Mouse (Mus musculus) thymus, postnatal 4 days (tissue): ENCODE measurements around the gene 1700015F17Rik.
A peak's percentile ranks its signal among the peaks of the same experiment; 100 is the strongest.

Experiments used
- DNase-seq: peaks from one replicate; pipeline ENCODE4 v3.0.0; 2021

Gene 1700015F17Rik

GRCm38 (mm10) chr5:5479043-5479442, at the start of gene 1700015F17Rik:
Gene 1700015F17Rik (minus strand): TSS chr5:5479143.
- DNase-seq, result no peak

- no peak for DNase-seq
Observed at GRCm38 (mm10) chr5:5515411-5515810, 36.5 kb upstream of the 1700015F17Rik start.

DNA sequence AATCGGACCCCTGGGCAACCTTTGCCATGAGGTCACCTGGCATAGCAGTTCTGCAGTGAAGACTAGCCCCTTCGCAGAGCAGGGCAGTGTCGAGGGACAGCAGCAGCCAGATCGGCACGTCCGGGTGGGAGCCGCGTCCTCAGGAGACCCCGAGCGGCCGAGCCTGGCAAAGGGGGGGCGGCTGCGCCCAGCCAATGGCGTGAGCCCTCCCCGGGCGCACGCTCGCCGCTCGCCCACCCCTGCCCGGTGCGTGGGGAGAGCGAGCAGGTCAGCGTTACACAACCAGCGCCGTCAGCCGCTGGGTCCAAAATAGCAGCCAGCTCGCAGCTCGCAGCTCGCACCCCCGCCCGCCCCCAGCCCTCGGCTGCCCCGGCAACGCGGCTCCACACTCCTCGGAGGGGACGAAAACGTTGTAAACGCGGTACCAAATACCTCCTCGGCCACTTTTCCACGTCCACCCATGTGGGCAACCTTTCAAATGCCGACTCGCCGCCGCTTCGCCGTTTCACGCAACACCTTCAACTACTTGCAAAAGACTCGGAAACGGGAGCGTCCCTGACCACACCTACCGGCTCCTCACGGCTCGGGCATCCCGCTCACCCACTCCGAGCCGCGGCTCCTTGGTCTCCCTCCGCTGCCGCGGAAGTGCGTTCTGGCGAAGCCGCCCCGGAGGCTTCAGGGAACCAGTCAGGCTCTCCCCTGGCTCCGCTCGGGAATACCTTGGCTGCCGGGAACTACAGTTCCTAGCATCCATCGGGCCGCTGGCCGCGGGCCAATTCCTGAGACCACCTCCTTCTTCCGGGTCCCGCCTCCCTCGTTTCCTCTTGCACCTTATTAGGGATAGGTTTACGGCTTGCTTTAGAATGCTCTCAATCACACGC, 35.5 kb upstream of the 1700015F17Rik start, which contains the start of gene Cldn12:
Gene Cldn12 (minus strand): TSS at position 763 of the 881 bp plus-strand sequence.
- peak; percentile 66 for DNase-seq

DNA sequence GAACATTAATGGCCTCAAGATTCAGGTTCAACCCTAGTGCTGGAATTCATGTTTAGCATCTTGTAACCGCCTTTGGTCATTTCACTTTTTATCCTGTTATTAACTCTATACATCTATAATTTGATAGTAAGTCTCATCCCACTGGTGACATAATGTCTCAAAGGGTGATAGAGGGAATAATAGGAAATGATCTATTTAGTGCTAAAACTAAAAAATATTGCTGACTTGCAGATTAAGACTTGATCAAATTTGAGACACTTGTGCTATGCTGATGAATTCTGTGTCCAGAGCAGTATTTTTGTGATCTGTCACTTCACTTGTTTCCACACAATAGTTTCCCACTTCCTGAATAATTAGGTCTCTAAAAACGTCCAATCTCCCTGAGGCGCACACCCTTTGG, 32.5 kb upstream of the 1700015F17Rik start:
- DNase-seq, result no peak

GRCm38 (mm10) chr5:5510989-5511388, 32.0 kb upstream of the 1700015F17Rik start:
- DNase-seq, result no peak

DNA sequence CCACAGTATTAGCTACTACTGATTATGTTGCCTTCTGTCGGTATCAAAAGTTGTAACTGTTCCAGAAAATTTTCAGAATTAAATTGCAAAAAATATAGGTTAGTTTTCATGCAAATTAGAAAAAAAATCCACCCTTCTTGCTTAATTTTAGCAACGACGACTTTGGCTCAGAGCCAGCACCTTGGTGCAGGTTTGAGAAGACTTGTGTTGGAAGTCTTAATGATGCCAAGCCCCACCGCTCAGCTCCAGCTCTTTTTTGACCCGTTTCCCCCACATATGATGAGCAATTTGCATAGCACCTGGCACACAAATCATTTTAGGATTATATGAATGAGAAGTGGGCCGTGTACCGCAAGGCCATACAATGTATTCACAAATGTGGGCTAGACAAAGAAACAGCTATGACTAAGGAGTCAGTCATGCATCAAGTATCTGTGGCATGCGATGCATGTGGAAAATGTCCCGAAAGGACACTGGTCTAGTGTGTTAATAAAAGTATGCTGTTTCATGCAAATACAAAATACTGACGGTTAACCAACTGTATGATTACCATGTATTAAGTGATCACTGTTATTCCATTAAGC, 31.5 kb upstream of the 1700015F17Rik start:
- no peak for DNase-seq

DNA sequence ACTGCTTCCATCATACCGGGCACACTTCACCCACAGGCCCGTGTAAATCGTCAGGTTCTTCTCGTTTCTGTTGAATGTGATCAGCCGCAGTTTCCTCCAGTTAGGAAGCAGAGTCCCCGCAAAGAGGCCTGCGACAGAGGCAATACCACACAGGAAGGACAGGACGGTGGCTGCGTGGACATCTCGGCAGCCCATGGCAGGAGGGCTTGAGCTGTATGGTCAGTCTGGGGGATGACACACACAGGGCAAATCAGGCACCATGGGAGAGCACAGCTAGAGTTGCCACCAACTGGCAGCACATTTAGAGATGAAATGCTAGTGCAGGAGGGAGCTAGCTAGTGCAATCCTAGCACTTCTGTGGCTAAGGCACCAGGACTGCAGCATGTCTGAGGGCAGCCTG, 29.3 kb upstream of the 1700015F17Rik start:
- DNase-seq, result no peak

DNA sequence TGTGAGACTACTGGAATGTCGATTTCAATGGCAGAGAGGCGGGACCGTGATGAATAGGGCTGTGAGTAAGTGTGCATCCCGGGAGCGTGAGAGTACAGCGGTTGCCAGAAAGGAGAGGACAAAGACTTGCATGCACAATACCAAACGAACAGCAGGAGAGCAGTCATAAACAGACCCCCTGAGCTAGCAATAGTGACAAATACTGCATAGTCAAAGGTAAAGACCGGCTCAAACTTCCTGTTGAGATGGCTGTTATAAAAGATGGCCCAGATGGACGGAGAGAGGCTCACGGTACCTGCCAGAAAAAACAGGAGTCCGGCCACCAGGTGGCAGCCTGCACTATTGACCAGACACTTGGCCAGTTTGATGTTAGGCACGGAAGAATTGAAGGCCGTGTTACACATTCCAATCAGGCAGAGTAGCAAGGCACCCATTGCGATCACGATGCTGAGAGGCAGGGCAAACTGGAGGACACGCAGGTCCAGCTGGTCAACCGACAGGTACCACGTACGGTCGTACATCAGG, 28.8 kb upstream of the 1700015F17Rik start:
- peak; percentile 47 for DNase-seq

GRCm38 (mm10) chr5:5504456-5504855, 25.5 kb upstream of the 1700015F17Rik start:
- DNase-seq, result no peak

- DNase-seq, result no peak
Observed at GRCm38 (mm10) chr5:5503381-5503780, 24.4 kb upstream of the 1700015F17Rik start.

GRCm38 (mm10) chr5:5501583-5501982, 22.6 kb upstream of the 1700015F17Rik start:
- DNase-seq, result no peak

DNA sequence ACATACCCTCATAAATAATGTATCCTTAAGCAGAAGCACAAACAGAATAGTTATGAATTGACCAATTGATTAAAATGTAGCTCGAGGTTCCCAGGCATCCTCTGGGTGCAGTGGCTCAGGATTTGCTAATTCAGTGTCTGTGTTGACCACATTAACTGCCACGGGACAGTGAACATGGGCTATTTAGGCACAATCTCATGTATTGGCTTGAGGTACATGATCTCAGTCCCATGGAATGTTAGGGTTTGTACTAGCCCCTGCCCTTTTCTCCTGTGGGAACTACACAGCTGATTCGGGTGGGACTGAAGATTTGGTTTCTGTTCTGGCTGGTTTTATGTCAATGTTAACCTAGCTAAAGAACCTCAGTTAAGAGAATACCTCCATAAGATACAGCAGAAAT, 17.4 kb upstream of the 1700015F17Rik start:
- no peak for DNase-seq

GRCm38 (mm10) chr5:5495042-5495441, 16.1 kb upstream of the 1700015F17Rik start:
- DNase-seq, result no peak

DNA sequence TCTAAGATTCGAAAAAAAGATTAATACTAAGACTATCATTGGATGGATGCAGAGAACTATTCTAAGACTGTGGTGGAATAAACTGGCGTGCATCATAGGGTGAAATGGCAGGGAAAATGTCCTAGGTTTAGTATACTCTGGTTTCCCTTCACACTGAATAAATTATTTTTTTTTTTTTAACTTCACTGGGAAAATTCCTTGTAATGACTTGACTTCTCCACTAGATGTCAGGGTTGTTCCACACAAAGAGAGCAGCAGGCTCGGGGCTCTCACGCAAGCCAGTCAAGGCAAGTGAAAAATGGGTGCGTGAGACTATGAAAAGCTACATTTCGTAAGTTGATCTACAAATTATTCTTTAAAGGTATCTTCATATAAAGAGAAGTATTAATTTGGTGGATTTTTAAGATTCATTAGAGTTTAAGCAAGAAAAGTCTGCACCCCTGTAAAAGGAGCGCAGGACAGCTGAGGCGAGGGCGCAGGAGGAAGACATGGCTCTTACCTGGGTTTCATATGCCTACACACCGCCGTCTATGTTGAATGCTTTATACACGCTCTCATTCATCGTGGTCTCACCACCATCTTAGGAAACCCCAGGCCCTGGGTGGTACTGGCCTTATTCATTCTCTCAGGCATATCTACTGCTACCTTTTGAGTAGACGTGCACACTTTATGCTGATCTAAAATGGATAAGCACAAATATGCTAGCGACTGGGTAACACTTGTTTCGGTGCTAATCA, 15.5 kb upstream of the 1700015F17Rik start:
- DNase-seq, result peak; percentile 22

DNA sequence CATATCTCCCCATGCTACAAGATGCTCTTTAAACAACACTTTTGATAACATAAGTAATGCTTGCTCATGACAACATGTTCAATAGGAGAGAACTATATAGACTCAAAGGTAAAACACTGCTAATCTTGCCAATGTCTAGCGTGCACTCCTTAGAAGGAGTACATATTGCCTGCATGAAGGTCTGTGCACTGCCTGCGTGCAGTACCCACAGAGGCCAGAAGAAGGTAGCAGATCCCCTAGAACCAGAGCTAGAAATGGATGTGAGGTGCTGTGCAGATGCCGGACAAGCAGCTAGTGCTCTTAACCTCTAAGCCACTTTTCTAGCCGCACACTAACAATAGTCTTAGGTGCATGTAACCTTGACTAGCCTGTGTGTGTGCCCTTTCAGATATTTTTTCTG, 13.2 kb upstream of the 1700015F17Rik start:
- no peak for DNase-seq

DNA sequence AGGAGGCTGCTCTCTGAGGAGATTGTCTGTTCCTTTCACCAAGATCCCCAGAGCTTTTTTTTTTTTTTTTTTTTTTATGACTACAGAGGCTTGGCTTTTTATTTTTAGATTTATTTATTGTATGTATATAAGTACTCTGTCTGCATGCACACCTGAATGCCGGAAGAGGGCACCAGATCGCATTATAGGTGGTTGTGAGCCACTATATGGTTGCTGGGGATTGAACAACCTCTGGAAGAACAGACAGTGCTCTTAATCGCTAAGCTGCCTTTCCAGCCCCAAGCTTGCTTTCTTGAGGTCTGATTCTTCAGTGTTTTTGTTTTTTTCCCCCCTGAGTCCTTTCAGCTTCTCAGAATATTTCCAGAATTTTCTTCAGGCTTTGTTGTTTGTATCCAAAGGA, 7.1 kb upstream of the 1700015F17Rik start:
- DNase-seq, result no peak

DNA sequence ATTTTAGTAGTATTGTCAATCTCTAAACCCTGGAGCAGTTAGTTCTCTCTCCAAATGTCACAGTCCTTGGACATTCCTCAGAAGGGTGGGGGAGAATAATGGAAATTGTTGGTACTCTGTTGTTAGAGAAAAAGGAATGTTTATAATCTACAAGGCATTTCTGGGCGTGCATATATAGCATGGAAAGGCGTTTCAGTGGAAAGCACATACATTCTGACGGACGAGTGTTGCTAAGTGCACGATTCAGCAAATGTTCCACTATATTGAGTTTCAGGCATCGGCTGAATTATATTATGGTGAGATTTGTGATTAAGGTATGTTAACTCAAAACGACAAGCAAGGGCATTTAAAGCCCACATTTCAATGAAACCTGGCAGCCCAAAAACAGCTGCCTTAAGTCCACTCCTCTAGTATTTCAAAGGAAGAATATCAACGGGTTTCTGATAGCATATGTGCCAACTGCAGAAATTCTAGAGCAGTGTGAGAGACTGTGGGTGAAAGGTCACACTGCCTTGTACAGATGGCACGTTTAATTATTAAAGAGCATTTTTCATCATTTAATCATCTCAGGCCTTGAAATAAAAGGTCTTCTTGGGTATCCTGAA, 4.4 kb upstream of the 1700015F17Rik start:
- no peak for DNase-seq

DNA sequence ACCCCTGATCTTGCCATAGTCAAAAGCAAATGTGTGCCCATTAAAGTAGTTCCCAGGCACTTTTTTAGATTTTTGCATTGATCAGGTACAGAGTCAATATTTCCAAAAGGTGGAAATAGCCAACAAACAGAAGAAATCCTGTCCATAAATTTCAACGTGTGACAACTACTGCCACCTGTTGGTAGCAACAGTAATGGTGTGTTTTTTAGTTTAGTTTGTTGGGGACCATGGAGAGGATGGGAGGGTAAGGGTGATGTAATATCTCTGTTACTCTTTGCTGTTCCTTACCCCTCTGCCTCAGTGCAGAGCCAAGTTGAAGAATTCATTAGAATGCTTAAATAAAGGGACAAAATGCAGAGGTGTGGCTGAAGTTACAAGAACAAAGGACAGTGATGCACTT, 2.7 kb upstream of the 1700015F17Rik start:
- DNase-seq, result no peak

- no peak for DNase-seq
Observed at GRCm38 (mm10) chr5:5476133-5476532, 2.8 kb downstream of the 1700015F17Rik start.

- no peak for DNase-seq
Observed at GRCm38 (mm10) chr5:5465256-5465655, 13.7 kb downstream of the 1700015F17Rik start.

DNA sequence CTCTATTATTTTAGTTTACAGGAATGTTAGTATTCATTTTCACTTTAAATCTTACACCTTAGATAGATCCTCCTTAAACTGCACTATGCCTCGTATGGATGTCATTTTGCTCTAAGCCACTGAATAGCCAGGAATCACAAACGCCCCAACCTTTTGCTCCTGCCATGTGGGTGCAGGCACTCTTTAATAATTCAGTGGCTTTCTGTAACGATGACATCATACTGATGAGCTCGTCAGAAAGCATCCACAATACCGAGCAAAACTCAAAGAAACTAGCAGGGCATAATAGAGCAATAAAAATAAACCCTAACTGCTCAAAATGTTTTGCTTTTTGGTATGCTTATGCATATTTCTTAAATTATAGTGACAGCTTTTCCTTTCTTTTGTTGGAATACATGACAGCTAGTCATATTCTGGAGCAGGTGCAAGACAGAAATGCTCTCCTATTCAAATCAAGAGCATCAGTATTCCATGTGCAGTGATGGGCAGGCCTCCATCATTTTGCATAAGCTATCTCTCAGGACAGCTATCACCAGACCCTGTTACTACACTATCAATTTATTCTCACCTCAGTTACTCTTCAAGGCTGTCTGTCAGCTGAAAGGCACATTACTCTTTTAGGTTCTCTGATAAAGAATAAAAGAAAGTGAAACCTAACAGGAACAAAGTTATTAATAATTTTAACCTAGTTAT, 47.1 kb downstream of the 1700015F17Rik start:
- DNase-seq, result no peak

DNA sequence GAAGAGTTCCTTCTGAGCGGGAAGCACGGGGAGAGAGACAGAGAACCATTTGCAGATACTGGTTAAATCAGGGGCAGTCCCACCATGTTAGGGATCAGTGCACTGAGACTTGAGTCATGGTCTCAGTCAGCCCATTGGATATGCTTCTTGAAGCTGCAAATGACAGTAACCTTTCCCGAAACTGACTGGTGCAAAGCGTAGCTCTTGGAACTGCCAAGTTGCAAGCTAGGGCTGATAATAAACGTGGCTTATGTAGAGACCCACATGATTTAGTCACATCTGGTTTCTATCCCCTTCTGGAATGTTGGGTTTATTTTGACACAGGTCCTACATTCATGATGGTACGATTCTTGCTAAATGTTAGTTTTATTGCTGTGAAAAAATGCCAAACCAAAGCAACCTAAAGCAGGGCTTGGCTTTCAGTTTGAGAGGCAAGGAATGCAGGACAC, 55.2 kb downstream of the 1700015F17Rik start:
- no peak for DNase-seq
